Mouse (Mus musculus) lung, postnatal 0 days (tissue): ENCODE data around the gene B4galnt1.

ENCODE experiments used
- CTCF ChIP-seq: IDR thresholded peaks from 2 replicates; pipeline ENCODE4 v1.5.1; 2016; ENCODE audit warnings: antibody characterized with exemption, mild to moderate bottlenecking
- EP300 ChIP-seq: IDR thresholded peaks from 2 replicates; pipeline ENCODE4 v1.6.1; 2016; ENCODE audit warnings: antibody characterized with exemption, mild to moderate bottlenecking, control low read depth

- no peak for TF ChIP-seq CTCF
- no peak for TF ChIP-seq EP300
These were observed 21.8 kb upstream of the B4galnt1 start for GRCm38 (mm10) chr10:127143228-127143627.
